Comparison of ENCODE assay signal across 24 mouse cellular contexts in the genomic region with DNA sequence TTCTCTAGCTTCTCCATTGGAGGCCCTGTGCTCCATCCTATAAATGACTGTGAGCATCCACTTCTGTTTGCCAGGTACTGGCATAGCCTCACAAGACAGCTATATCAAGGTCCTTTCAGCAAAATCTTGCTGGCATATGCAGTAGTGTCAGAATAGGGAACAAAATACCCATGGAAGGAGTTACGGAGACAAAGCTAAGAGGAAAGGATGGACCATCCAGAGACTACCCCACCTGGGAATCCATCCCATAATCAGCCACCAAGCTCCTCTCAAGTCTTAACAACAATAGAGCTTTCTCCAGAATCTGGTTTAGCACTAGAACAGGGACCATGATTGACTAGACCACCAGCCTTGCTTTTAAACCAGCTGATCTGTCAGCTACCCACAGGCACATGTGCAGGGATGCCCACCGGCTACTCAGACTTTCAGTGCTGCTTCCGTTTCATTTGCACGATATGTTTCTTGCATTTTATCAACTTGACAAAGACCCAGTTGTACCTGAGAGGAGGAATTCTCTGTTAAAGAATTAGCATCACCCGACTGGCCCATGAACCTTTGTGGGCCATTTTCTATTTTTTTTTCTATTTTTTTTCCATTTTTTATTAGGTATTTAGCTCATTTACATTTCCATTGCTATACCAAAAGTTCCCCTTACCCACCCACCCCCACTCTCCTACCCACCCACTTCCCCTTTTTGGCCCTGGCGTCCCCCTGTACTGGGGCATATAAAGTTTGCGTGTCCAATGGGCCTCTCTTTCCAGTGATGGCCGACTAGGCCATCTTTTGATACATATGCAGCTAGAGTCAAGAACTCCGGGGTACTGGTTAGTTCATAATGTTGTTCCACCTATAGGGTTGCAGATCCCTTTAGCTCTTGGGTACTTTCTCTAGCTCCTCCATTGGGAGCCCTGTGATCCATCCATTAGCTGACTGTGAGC. TPM values are rescaled to one million over a fixed set of nuclear protein-coding genes. Genes with fewer than 3 reads are reported as not detected.
DNase-seq lines count a peak whose midpoint lies in the region; ATAC-seq and TF ChIP-seq lines count a peak whose summit lies in the region.
"Not testable (repeated sequence)": the region's sequence is repeated elsewhere in the genome, so short reads cannot be mapped to it uniquely, and the experiment has no call there.
"Had no signal": no experiment of that assay in that cellular context is flagged by ENCODE, and none has a peak within 500 bp of the region (broad histone marks: within the 10 kb centered on the region; RNA-seq: fewer than 3 reads in every experiment).

No protein-coding gene starts in this region.

- H3K36me3 ChIP-seq in embryonic facial prominence, embryonic 15.5 days; heart, embryonic 13.5 days; hindbrain, embryonic 13.5 days; intestine, embryonic 15.5 days; liver, postnatal 0 days (replicated peaks; ENCODE audit: insufficient read depth, low read length); midbrain, embryonic 12.5 days; midbrain, postnatal 0 days (ENCODE audit: insufficient read depth, low read length); stomach, embryonic 16.5 days (ENCODE audit: control insufficient read depth, insufficient read depth, low read length): not testable (repeated sequence)

- not testable (repeated sequence) for H3K4me1 ChIP-seq in embryonic facial prominence, embryonic 15.5 days; heart, embryonic 13.5 days; hindbrain, embryonic 13.5 days (replicated peaks); intestine, embryonic 15.5 days (replicated peaks); liver, postnatal 0 days (ENCODE audit: insufficient read depth); midbrain, embryonic 12.5 days; midbrain, postnatal 0 days (ENCODE audit: insufficient read depth, low read length); stomach, embryonic 16.5 days (ENCODE audit: control insufficient read depth, insufficient read depth, low read length)

- not testable (repeated sequence) for H3K4me3 ChIP-seq in embryonic facial prominence, embryonic 15.5 days (replicated peaks); heart, embryonic 13.5 days; hindbrain, embryonic 13.5 days; intestine, embryonic 15.5 days (replicated peaks); liver, postnatal 0 days (ENCODE audit: low read depth, low read length); midbrain, embryonic 12.5 days; midbrain, postnatal 0 days (ENCODE audit: low read depth, low read length); stomach, embryonic 16.5 days (replicated peaks; ENCODE audit: low read length)

- not testable (repeated sequence) for H3K4me2 ChIP-seq in embryonic facial prominence, embryonic 15.5 days (replicated peaks); heart, embryonic 13.5 days; hindbrain, embryonic 13.5 days; intestine, embryonic 15.5 days (replicated peaks); liver, postnatal 0 days (ENCODE audit: low read depth, low read length); midbrain, embryonic 12.5 days (replicated peaks); midbrain, postnatal 0 days (ENCODE audit: low read depth, low read length, poor library complexity, severe bottlenecking); stomach, embryonic 16.5 days (ENCODE audit: low read depth, low read length)

- H3K9me3 ChIP-seq in embryonic facial prominence, embryonic 15.5 days (replicated peaks) = peaks cover 10% of the 10 kb centered on the region; the same call in 1 of the 2 replicates
- H3K9me3 ChIP-seq in heart, embryonic 13.5 days = peaks cover 16% of the 10 kb centered on the region
- H3K9me3 ChIP-seq in hindbrain, embryonic 13.5 days = peaks cover 14% of the 10 kb centered on the region
- H3K9me3 ChIP-seq in intestine, embryonic 15.5 days; liver, postnatal 0 days (ENCODE audit: low read length); midbrain, postnatal 0 days (ENCODE audit: low read length); stomach, embryonic 16.5 days (replicated peaks; ENCODE audit: control insufficient read depth, low read length): not testable (repeated sequence)
- peaks cover 13% of the 10 kb centered on the region for H3K9me3 ChIP-seq in midbrain, embryonic 12.5 days

- TF ChIP-seq CTCF in liver, postnatal 0 days (IDR thresholded peaks at IDR 0.05; ENCODE audit: low read depth); midbrain, postnatal 0 days (IDR thresholded peaks at IDR 0.05): not testable (repeated sequence)

- TF ChIP-seq EP300 in liver, postnatal 0 days (IDR thresholded peaks at IDR 0.05; ENCODE audit: low read depth) = not testable (repeated sequence)

- H3K27me3 ChIP-seq in embryonic facial prominence, embryonic 15.5 days; heart, embryonic 13.5 days (replicated peaks); hindbrain, embryonic 13.5 days; intestine, embryonic 15.5 days (replicated peaks); liver, postnatal 0 days (ENCODE audit: insufficient read depth, low read length); midbrain, embryonic 12.5 days; midbrain, postnatal 0 days (ENCODE audit: insufficient read depth, low read length); stomach, embryonic 16.5 days (ENCODE audit: control insufficient read depth, insufficient read depth, low read length): not testable (repeated sequence)

- DNase-seq in liver, postnatal 0 days = peak; percentile 4
- not testable (repeated sequence) for DNase-seq in midbrain, postnatal 0 days (ENCODE audit: low spot score)

- H3K9ac ChIP-seq in embryonic facial prominence, embryonic 15.5 days; heart, embryonic 13.5 days; hindbrain, embryonic 13.5 days; intestine, embryonic 15.5 days; liver, postnatal 0 days (replicated peaks); midbrain, embryonic 12.5 days (replicated peaks); midbrain, postnatal 0 days (replicated peaks; ENCODE audit: low read length, poor library complexity, severe bottlenecking); stomach, embryonic 16.5 days (ENCODE audit: low read length): not testable (repeated sequence)

- ATAC-seq in embryonic facial prominence, embryonic 15.5 days (ENCODE audit: insufficient number of reproducible peaks, low FRiP score, low TSS enrichment, low read depth) = peak; percentile 60; the same call in 1 of the 2 replicates
- ATAC-seq in heart, embryonic 13.5 days (ENCODE audit: extremely low read depth, insufficient number of reproducible peaks, low FRiP score, low TSS enrichment) = peak; percentile 19; the same call in 1 of the 2 replicates
- peak; percentile 57; the same call in 1 of the 2 replicates for ATAC-seq in hindbrain, embryonic 13.5 days (ENCODE audit: low FRiP score)
- peak; percentile 41; the same call in 1 of the 2 replicates for ATAC-seq in intestine, embryonic 15.5 days
- ATAC-seq in liver, postnatal 0 days = not testable (repeated sequence)
- peak; percentile 44; the same call in 1 of the 2 replicates for ATAC-seq in midbrain, embryonic 12.5 days (ENCODE audit: low FRiP score, low read depth)
- peak; percentile 66 for ATAC-seq in midbrain, postnatal 0 days (ENCODE audit: low FRiP score)
- ATAC-seq in stomach, embryonic 16.5 days (ENCODE audit: insufficient read depth, low FRiP score) = peak; percentile 40; the same call in 1 of the 2 replicates

- WGBS in embryonic facial prominence, embryonic 15.5 days = 85% methylated on average over 9 of the region's 9 CpGs
- 69% methylated on average over 8 of the region's 9 CpGs for WGBS in heart, embryonic 13.5 days
- WGBS in hindbrain, embryonic 13.5 days = 86% methylated on average over 9 of the region's 9 CpGs
- 85% methylated on average over 9 of the region's 9 CpGs for WGBS in intestine, embryonic 15.5 days
- WGBS in liver, postnatal 0 days (ENCODE audit: insufficient replicate concordance) = 73% methylated on average over 7 of the region's 9 CpGs
- 86% methylated on average over 9 of the region's 9 CpGs for WGBS in midbrain, embryonic 12.5 days
- whole genome bisulfite sequencing in midbrain, postnatal 0 days = 93% methylated on average over 6 of the region's 9 CpGs
- WGBS in stomach, embryonic 16.5 days = 83% methylated on average over 7 of the region's 9 CpGs

- H3K27ac ChIP-seq in embryonic facial prominence, embryonic 15.5 days (replicated peaks); heart, embryonic 13.5 days (replicated peaks); hindbrain, embryonic 13.5 days; intestine, embryonic 15.5 days; liver, postnatal 0 days (ENCODE audit: low read depth); midbrain, embryonic 12.5 days (replicated peaks); midbrain, postnatal 0 days (ENCODE audit: low read depth, low read length); stomach, embryonic 16.5 days (ENCODE audit: low read length): not testable (repeated sequence)

RNA-seq across cellular contexts. Expression of a gene that starts 12.3 kb away (rescaled TPM):
- polyA plus RNA-seq in embryonic facial prominence, embryonic 15.5 days (2015; fragmentation: Nextera tagmentation; extraction: Ambion mirVana) = not detected in 2 replicates
- not detected in 2 replicates for polyA plus RNA-seq in heart, embryonic 13.5 days (2015; fragmentation: Nextera tagmentation; extraction: Ambion mirVana)
- polyA plus RNA-seq in hindbrain, embryonic 13.5 days (2015; fragmentation: Nextera tagmentation; extraction: Ambion mirVana) = not detected in 2 replicates
- polyA plus RNA-seq in intestine, embryonic 15.5 days (2015; fragmentation: Nextera tagmentation; extraction: Ambion mirVana) = not detected in 2 replicates
- not detected in 2 replicates for polyA plus RNA-seq in liver, postnatal 0 days (2015; fragmentation: Nextera tagmentation; extraction: Ambion mirVana)
- polyA plus RNA-seq in midbrain, embryonic 12.5 days (2016; fragmentation: Nextera tagmentation; extraction: Ambion mirVana) = not detected in 2 replicates
- total RNA-seq in midbrain, postnatal 0 days (2014; rRNA removed) = not detected in 2 replicates
- not detected in 2 replicates for polyA plus RNA-seq in midbrain, postnatal 0 days (2015; fragmentation: Nextera tagmentation; extraction: Ambion mirVana)
- not detected in 2 replicates for polyA plus RNA-seq in stomach, embryonic 16.5 days (2015; fragmentation: Nextera tagmentation; extraction: Ambion mirVana)
- total RNA-seq: adrenal gland, postnatal 14 days; gastrocnemius, postnatal 14 days; granulocyte monocyte progenitor cell, adult 5-6 weeks; heart, postnatal 14 days; layer of hippocampus, postnatal 36 days; left cerebral cortex, postnatal 4 days; megakaryocyte-erythroid progenitor cell, adult 5-6 weeks had no signal
- polyA plus RNA-seq: CD4-positive, CD25-positive, alpha-beta regulatory T cell, adult 4 months; embryonic facial prominence, embryonic 11.5 days; forebrain, embryonic 14.5 days; hindbrain, embryonic 10.5 days; intestine, embryonic 16.5 days; large intestine, adult 2 months; liver, embryonic 15.5 days; macrophage; spleen, adult 2 months had no signal
